Mouse (Mus musculus): ENCODE data around the gene Mab21l3. TPM values are rescaled to one million over a fixed set of nuclear protein-coding genes. Genes with fewer than 3 reads are reported as not detected.
A peak's percentile ranks its signal among the peaks of the same experiment; 100 is the strongest.

The Mab21l3 gene
- polyA plus RNA-seq (2015; fragmentation: Nextera tagmentation; extraction: Ambion mirVana) = 0.12 and 0.37 TPM in 2 replicates

GRCm38 (mm10) chr3:101848816-101849215 is at the start of gene Mab21l3:
Mab21l3 (minus strand) TSS chr3:101848959.
- Histone ChIP-seq H3K27ac (ENCODE audit: low read length) (no peak within 1 kb of the TSS), H3K9me3 (ENCODE audit: low read length) (no peaks in the 10 kb centered on the region), H3K9ac (replicated peaks; ENCODE audit: low read depth) (no peak within 1 kb of the TSS), H3K4me1 (ENCODE audit: insufficient read depth, low read depth, low read length) (no peaks in the 10 kb centered on the region), H3K36me3 (ENCODE audit: insufficient read depth, low read length) (no peaks in the 10 kb centered on the region), H3K4me3 (ENCODE audit: low read depth, low read length) (no peak within 1 kb of the TSS), H3K4me2 (replicated peaks; ENCODE audit: low read depth, low read length) (no peak within 1 kb of the TSS), H3K27me3 (replicated peaks; ENCODE audit: insufficient read depth, low read length) (no peaks in the 10 kb centered on the region)
- no peak for DNase-seq (ENCODE audit: low spot score)
- no peak for ATAC-seq
- no peak for TF ChIP-seq EP300 (IDR thresholded peaks at IDR 0.05)
- TF ChIP-seq CTCF (IDR thresholded peaks at IDR 0.05) = no peak
- whole genome bisulfite sequencing = 73% methylated on average over 5 of the region's 5 CpGs

- no peaks in the 10 kb centered on the region for H3K9me3 ChIP-seq (ENCODE audit: low read length)
- H3K4me1 ChIP-seq (ENCODE audit: insufficient read depth, low read depth, low read length) = 0 out of 2 replicates have a peak, but pooled peaks cover 2% of the 10 kb centered on the region
- H3K9ac ChIP-seq (replicated peaks; ENCODE audit: low read depth) = no peak overlapping the region
- H3K4me3 ChIP-seq (ENCODE audit: low read depth, low read length) = no peak overlapping the region
- no peak for ATAC-seq
- H3K36me3 ChIP-seq (ENCODE audit: insufficient read depth, low read length) = no peaks in the 10 kb centered on the region
- no peak for DNase-seq (ENCODE audit: low spot score)
- no peaks in the 10 kb centered on the region for H3K27me3 ChIP-seq (replicated peaks; ENCODE audit: insufficient read depth, low read length)
- WGBS = 81% methylated on average over 15 of the region's 15 CpGs
- H3K4me2 ChIP-seq (replicated peaks; ENCODE audit: low read depth, low read length) = no peak overlapping the region
- TF ChIP-seq CTCF (IDR thresholded peaks at IDR 0.05) (no peak), EP300 (IDR thresholded peaks at IDR 0.05) (no peak)
- no peak overlapping the region for H3K27ac ChIP-seq (ENCODE audit: low read length)
Observed at GRCm38 (mm10) chr3:101897377-101897974, 48.7 kb upstream of the Mab21l3 start.

- Histone ChIP-seq H3K4me1 (ENCODE audit: insufficient read depth, low read depth, low read length) (0 out of 2 replicates have a peak, but pooled peaks cover 1% of the 10 kb centered on the region), H3K4me2 (replicated peaks; ENCODE audit: low read depth, low read length) (no peak overlapping the region), H3K27me3 (replicated peaks; ENCODE audit: insufficient read depth, low read length) (no peaks in the 10 kb centered on the region), H3K27ac (ENCODE audit: low read length) (no peak overlapping the region), H3K36me3 (ENCODE audit: insufficient read depth, low read length) (no peaks in the 10 kb centered on the region), H3K9me3 (ENCODE audit: low read length) (no peaks in the 10 kb centered on the region), H3K9ac (replicated peaks; ENCODE audit: low read depth) (no peak overlapping the region), H3K4me3 (ENCODE audit: low read depth, low read length) (no peak overlapping the region)
- WGBS = 23% methylated on average over 9 of the region's 9 CpGs
- TF ChIP-seq EP300 (IDR thresholded peaks at IDR 0.05) = no peak
- peak; percentile 99 for TF ChIP-seq CTCF (IDR thresholded peaks at IDR 0.05)
- peak; percentile 32; the same call in 1 of the 2 replicates for ATAC-seq
- DNase-seq (ENCODE audit: low spot score) = peak; percentile 82
Observed at GRCm38 (mm10) chr3:101896893-101897292, 48.1 kb upstream of the Mab21l3 start.

- TF ChIP-seq CTCF (IDR thresholded peaks at IDR 0.05) (no peak), EP300 (IDR thresholded peaks at IDR 0.05) (no peak)
- ATAC-seq (no peak), DNase-seq (ENCODE audit: low spot score) (no peak)
- H3K9ac ChIP-seq (replicated peaks; ENCODE audit: low read depth) = no peak overlapping the region
- H3K36me3 ChIP-seq (ENCODE audit: insufficient read depth, low read length) = no peaks in the 10 kb centered on the region
- H3K9me3 ChIP-seq (ENCODE audit: low read length) = no peaks in the 10 kb centered on the region
- no peak overlapping the region for H3K4me2 ChIP-seq (replicated peaks; ENCODE audit: low read depth, low read length)
- H3K4me1 ChIP-seq (ENCODE audit: insufficient read depth, low read depth, low read length) = no peaks in the 10 kb centered on the region
- H3K4me3 ChIP-seq (ENCODE audit: low read depth, low read length) = no peak overlapping the region
- no peak overlapping the region for H3K27ac ChIP-seq (ENCODE audit: low read length)
- WGBS = 75% methylated on average over 7 of the region's 7 CpGs
- no peaks in the 10 kb centered on the region for H3K27me3 ChIP-seq (replicated peaks; ENCODE audit: insufficient read depth, low read length)
Observed at GRCm38 (mm10) chr3:101895376-101895910, 46.7 kb upstream of the Mab21l3 start.

- Histone ChIP-seq H3K4me3 (ENCODE audit: low read depth, low read length) (no peak overlapping the region), H3K9ac (replicated peaks; ENCODE audit: low read depth) (no peak overlapping the region), H3K27ac (ENCODE audit: low read length) (no peak overlapping the region), H3K4me1 (ENCODE audit: insufficient read depth, low read depth, low read length) (no peaks in the 10 kb centered on the region; the same call in 1 of the 2 replicates), H3K4me2 (replicated peaks; ENCODE audit: low read depth, low read length) (no peak overlapping the region), H3K27me3 (replicated peaks; ENCODE audit: insufficient read depth, low read length) (no peaks in the 10 kb centered on the region), H3K36me3 (ENCODE audit: insufficient read depth, low read length) (no peaks in the 10 kb centered on the region), H3K9me3 (ENCODE audit: low read length) (no peaks in the 10 kb centered on the region)
- DNase-seq (ENCODE audit: low spot score) (peak; percentile 78), ATAC-seq (peak; percentile 83)
- TF ChIP-seq EP300 (IDR thresholded peaks at IDR 0.05) (0 out of 2 replicates have a peak, but pooled peaks have one; percentile 26), CTCF (IDR thresholded peaks at IDR 0.05) (peak; percentile 43)
- WGBS = 32% methylated on average over 3 of the region's 3 CpGs
Observed at GRCm38 (mm10) chr3:101885591-101885990, 36.8 kb upstream of the Mab21l3 start.

GRCm38 (mm10) chr3:101885041-101885440 is 36.3 kb upstream of the Mab21l3 start:
- no peak overlapping the region for H3K9ac ChIP-seq (replicated peaks; ENCODE audit: low read depth)
- H3K4me2 ChIP-seq (replicated peaks; ENCODE audit: low read depth, low read length) = no peak overlapping the region

More at GRCm38 (mm10) chr3:101885041-101885440, 36.3 kb upstream of the Mab21l3 start:
- H3K27ac ChIP-seq (ENCODE audit: low read length) = no peak overlapping the region
- H3K9me3 ChIP-seq (ENCODE audit: low read length) = no peaks in the 10 kb centered on the region
- H3K36me3 ChIP-seq (ENCODE audit: insufficient read depth, low read length) = no peaks in the 10 kb centered on the region
- 46% methylated on average over 4 of the region's 4 CpGs for WGBS
- no peak for TF ChIP-seq CTCF (IDR thresholded peaks at IDR 0.05)
- TF ChIP-seq EP300 (IDR thresholded peaks at IDR 0.05) = no peak
- peaks cover 5% of the 10 kb centered on the region; the same call in 1 of the 2 replicates for H3K4me1 ChIP-seq (ENCODE audit: insufficient read depth, low read depth, low read length)
- DNase-seq (ENCODE audit: low spot score) = no peak
- H3K27me3 ChIP-seq (replicated peaks; ENCODE audit: insufficient read depth, low read length) = no peaks in the 10 kb centered on the region
- ATAC-seq = no peak
- H3K4me3 ChIP-seq (ENCODE audit: low read depth, low read length) = no peak overlapping the region

All from lung, postnatal 0 days (tissue).